Comparison of ENCODE assay signal across 8 mouse cellular contexts in the genomic region with DNA sequence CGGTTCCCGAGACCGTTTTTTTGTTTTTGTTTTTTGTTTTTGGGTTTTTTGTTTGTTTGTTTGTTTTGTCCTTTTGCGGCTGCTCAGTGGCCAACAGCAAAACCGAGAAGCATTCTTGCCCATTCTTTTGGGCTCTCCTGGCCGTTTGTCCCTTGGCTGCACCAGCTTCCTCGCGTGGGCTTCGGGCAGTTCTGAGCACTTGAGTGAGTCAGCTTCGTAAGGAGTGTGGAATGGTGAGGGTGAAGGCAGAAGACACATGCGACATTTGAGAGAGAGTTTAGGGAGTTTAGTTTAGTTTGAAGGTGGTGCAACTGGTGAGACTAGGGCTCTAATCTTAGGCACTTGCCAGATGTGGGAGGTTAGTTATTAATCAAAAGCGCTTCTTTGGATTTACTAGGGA. TPM values are rescaled to one million over a fixed set of nuclear protein-coding genes. Genes with fewer than 3 reads are reported as not detected.
DNase-seq lines count a peak whose midpoint lies in the region; ATAC-seq and TF ChIP-seq lines count a peak whose summit lies in the region.

No protein-coding gene starts in this region.

- ATAC-seq in kidney, postnatal 0 days (replicated peaks; ENCODE audit: low FRiP score, low read depth): no peak
- ATAC-seq in hindbrain, embryonic 12.5 days (ENCODE audit: low FRiP score): no peak; the same call in 1 of the 2 replicates

- peak overlapping the region; percentile 53 for H3K4me3 ChIP-seq in kidney, postnatal 0 days (replicated peaks; ENCODE audit: low read depth, low read length)
- peak overlapping the region; percentile 70 for H3K4me3 ChIP-seq in hindbrain, embryonic 12.5 days
- peak overlapping the region; percentile 82 for H3K4me3 ChIP-seq in midbrain, embryonic 10.5 days

- no peaks in the 10 kb centered on the region for H3K9me3 ChIP-seq in kidney, postnatal 0 days (replicated peaks; ENCODE audit: low read length)
- no peaks in the 10 kb centered on the region for H3K9me3 ChIP-seq in hindbrain, embryonic 12.5 days (replicated peaks)
- H3K9me3 ChIP-seq in midbrain, embryonic 10.5 days (replicated peaks): no peaks in the 10 kb centered on the region

- H3K27ac ChIP-seq in kidney, postnatal 0 days: peak overlapping the region; percentile 67
- peak overlapping the region; percentile 74; the same call in 1 of the 2 replicates for H3K27ac ChIP-seq in hindbrain, embryonic 12.5 days
- H3K27ac ChIP-seq in midbrain, embryonic 10.5 days (replicated peaks): peak overlapping the region; percentile 88

- peak; percentile 19 for DNase-seq in kidney, postnatal 0 days (ENCODE audit: low spot score)
- no peak for DNase-seq in kidney, adult 8-10 months
- peak; percentile 39 for DNase-seq in brain, adult 2 months (ENCODE audit: low read depth, low spot score)
- no peak for DNase-seq in midbrain, embryonic 10.5 days (ENCODE audit: low spot score)
- no peak for DNase-seq in right cerebral cortex, postnatal 4 days
- DNase-seq in thymus, adult 18-20 months: no peak
- no peak for DNase-seq in left cerebral cortex, adult 8-10 months (ENCODE audit: low spot score in 2 of 2)

- 0 out of 2 replicates have a peak, but pooled peaks cover 2% of the 10 kb centered on the region for H3K36me3 ChIP-seq in kidney, postnatal 0 days (ENCODE audit: insufficient read depth, low read length)
- 0 out of 2 replicates have a peak, but pooled peaks cover 3% of the 10 kb centered on the region for H3K36me3 ChIP-seq in hindbrain, embryonic 12.5 days
- H3K36me3 ChIP-seq in midbrain, embryonic 10.5 days: peaks cover 23% of the 10 kb centered on the region

- WGBS in kidney, postnatal 0 days: 7% methylated on average over 12 of the region's 12 CpGs
- 13% methylated on average over 12 of the region's 12 CpGs for WGBS in hindbrain, embryonic 12.5 days
- WGBS in midbrain, embryonic 10.5 days: 16% methylated on average over 12 of the region's 12 CpGs

- peaks cover 4% of the 10 kb centered on the region; the same call in 1 of the 2 replicates for H3K4me1 ChIP-seq in kidney, postnatal 0 days (replicated peaks; ENCODE audit: insufficient read depth, low read length)
- H3K4me1 ChIP-seq in hindbrain, embryonic 12.5 days: peaks cover 12% of the 10 kb centered on the region
- peaks cover 20% of the 10 kb centered on the region for H3K4me1 ChIP-seq in midbrain, embryonic 10.5 days

- H3K4me2 ChIP-seq in kidney, postnatal 0 days (ENCODE audit: low read length): peak overlapping the region; percentile 81
- H3K4me2 ChIP-seq in hindbrain, embryonic 12.5 days (replicated peaks): peak overlapping the region; percentile 73

- peak overlapping the region; percentile 67 for H3K9ac ChIP-seq in kidney, postnatal 0 days (ENCODE audit: low read depth, low read length)
- H3K9ac ChIP-seq in hindbrain, embryonic 12.5 days: peak overlapping the region; percentile 78

- no peaks in the 10 kb centered on the region for H3K27me3 ChIP-seq in kidney, postnatal 0 days (ENCODE audit: insufficient read depth, low read length)
- no peaks in the 10 kb centered on the region for H3K27me3 ChIP-seq in hindbrain, embryonic 12.5 days
- no peaks in the 10 kb centered on the region for H3K27me3 ChIP-seq in midbrain, embryonic 10.5 days (ENCODE audit: low read depth, poor library complexity, severe bottlenecking)

- no peak for TF ChIP-seq CTCF in kidney, postnatal 0 days (IDR thresholded peaks at IDR 0.05; ENCODE audit: low read depth)

RNA-seq across cellular contexts. Expression of a gene that starts 0.5 kb away (rescaled TPM):
- polyA plus RNA-seq in kidney, postnatal 0 days (2015; fragmentation: Nextera tagmentation; extraction: Ambion mirVana): 6.0 and 7.2 TPM in 2 replicates
- 5.0 and 6.6 TPM in 2 replicates for polyA plus RNA-seq in hindbrain, embryonic 12.5 days (2016; fragmentation: Nextera tagmentation; extraction: Ambion mirVana)
- polyA plus RNA-seq in midbrain, embryonic 10.5 days (2016; fragmentation: Nextera tagmentation; extraction: Ambion mirVana): 8.8 and 10.6 TPM in 2 replicates
- 1 to 10 TPM; 4.7 to 7.3 (median 6.6) TPM for total RNA-seq in left cerebral cortex, adult 8-10 months (2022)

RNA-seq across cellular contexts. Expression of a gene that starts 0.5 kb away (rescaled TPM):
- polyA plus RNA-seq in kidney, postnatal 0 days (2015; fragmentation: Nextera tagmentation; extraction: Ambion mirVana): 83.6 and 87.6 TPM in 2 replicates
- polyA plus RNA-seq in hindbrain, embryonic 12.5 days (2016; fragmentation: Nextera tagmentation; extraction: Ambion mirVana): 70.7 and 77.0 TPM in 2 replicates
- polyA plus RNA-seq in midbrain, embryonic 10.5 days (2016; fragmentation: Nextera tagmentation; extraction: Ambion mirVana): 88.5 and 96.7 TPM in 2 replicates
- 10 to 100 TPM; 23.9 to 39.6 (median 33.0) TPM for total RNA-seq in left cerebral cortex, adult 8-10 months (2022)

RNA-seq across cellular contexts. Expression of a gene that starts 7.3 kb away (rescaled TPM):
- polyA plus RNA-seq in kidney, postnatal 0 days (2015; fragmentation: Nextera tagmentation; extraction: Ambion mirVana): 105 and 110 TPM in 2 replicates
- polyA plus RNA-seq in hindbrain, embryonic 12.5 days (2016; fragmentation: Nextera tagmentation; extraction: Ambion mirVana): 131 and 137 TPM in 2 replicates
- 160 and 166 TPM in 2 replicates for polyA plus RNA-seq in midbrain, embryonic 10.5 days (2016; fragmentation: Nextera tagmentation; extraction: Ambion mirVana)
- 100 to 1,000 TPM; 107 to 144 (median 137) TPM for total RNA-seq in left cerebral cortex, adult 8-10 months (2022)

RNA-seq across cellular contexts. Expression of a gene that starts 16.2 kb away (rescaled TPM):
- 0.34 and 0.46 TPM in 2 replicates for polyA plus RNA-seq in kidney, postnatal 0 days (2015; fragmentation: Nextera tagmentation; extraction: Ambion mirVana)
- 1.4 and 1.5 TPM in 2 replicates for polyA plus RNA-seq in hindbrain, embryonic 12.5 days (2016; fragmentation: Nextera tagmentation; extraction: Ambion mirVana)
- polyA plus RNA-seq in midbrain, embryonic 10.5 days (2016; fragmentation: Nextera tagmentation; extraction: Ambion mirVana): 0.22 and 0.67 TPM in 2 replicates
- 1 to 10 TPM; 5.6 to 8.0 (median 6.5) TPM for total RNA-seq in left cerebral cortex, adult 8-10 months (2022)

RNA-seq across cellular contexts. Expression of a gene that starts 22.2 kb away (rescaled TPM):
- not detected in 2 replicates for polyA plus RNA-seq in kidney, postnatal 0 days (2015; fragmentation: Nextera tagmentation; extraction: Ambion mirVana)
- 0.50 TPM in 1 of 2 replicates, not detected in the other for polyA plus RNA-seq in hindbrain, embryonic 12.5 days (2016; fragmentation: Nextera tagmentation; extraction: Ambion mirVana)
- not detected in 2 replicates for polyA plus RNA-seq in midbrain, embryonic 10.5 days (2016; fragmentation: Nextera tagmentation; extraction: Ambion mirVana)
- total RNA-seq in left cerebral cortex, adult 8-10 months (2022): 1 to 10 TPM in 1 of 4 experiments, under 1 TPM in 2, not detected in 1; 0.86 to 1.3 (median 0.89) TPM

Comparison
In these comparisons a context has a peak if more than half of its experiments do, and no peak if none do; other contexts are left out.
1. DNase-seq: peak in kidney, postnatal 0 days (single experiment) and brain, adult 2 months (single experiment); none in kidney, adult 8-10 months (0 of 2), midbrain, embryonic 10.5 days (single experiment), right cerebral cortex, postnatal 4 days (single experiment), thymus, adult 18-20 months (0 of 2) and left cerebral cortex, adult 8-10 months (0 of 2).
2. Peak in every context shown above with its lines, with median percentiles within 50 percentile points of each other: H3K27ac ChIP-seq and H3K4me3 ChIP-seq.